Mouse (Mus musculus) midbrain, embryonic 14.5 days (tissue): ENCODE data around the gene Gm3411. TPM values are rescaled to one million over a fixed set of nuclear protein-coding genes. Genes with fewer than 3 reads are reported as not detected.
"Not testable (repeated sequence)": the region's sequence is repeated elsewhere in the genome, so short reads cannot be mapped to it uniquely, and the experiment has no call there.

ENCODE experiments used
- ATAC-seq: fragments of 200-750 bp; cut with Nextera tagmentation; 2 replicates; pipeline ENCODE4 v1.8.0; 2017; ENCODE audit warnings: moderate number of reproducible peaks, moderate library complexity; ENCODE audit not compliant: low FRiP score, low TSS enrichment
- DNase-seq: peaks from one replicate; pipeline ENCODE4 v3.0.0-alpha.2; 2015
- H3K27ac ChIP-seq: fragments of 300-500 bp; sonication (generic); replicated peaks from 2 replicates; pipeline ENCODE4 v1.5.1; 2014; ENCODE audit warnings: mild to moderate bottlenecking, low read depth, low read length, moderate library complexity
- H3K27me3 ChIP-seq: fragments of 300-500 bp; sonication (generic); 2 replicates; pipeline ENCODE4 v1.6.1; 2014; ENCODE audit warnings: low read length, control low read depth, mixed read lengths; ENCODE audit not compliant: control insufficient read depth, insufficient read depth
- H3K36me3 ChIP-seq: fragments of 300-500 bp; sonication (generic); 2 replicates; pipeline ENCODE4 v1.6.1; 2014; ENCODE audit warnings: low read length, control low read depth; ENCODE audit not compliant: control insufficient read depth, insufficient read depth
- H3K4me1 ChIP-seq: fragments of 300-500 bp; sonication (generic); 2 replicates; pipeline ENCODE4 v1.6.1; 2014; ENCODE audit warnings: mild to moderate bottlenecking, antibody characterized with exemption, low read length, control low read depth; ENCODE audit not compliant: control insufficient read depth, insufficient read depth
- H3K4me2 ChIP-seq: fragments of 300-500 bp; sonication (generic); 2 replicates; pipeline ENCODE4 v1.6.1; 2014; ENCODE audit warnings: mild to moderate bottlenecking, low read length, moderate library complexity
- H3K4me3 ChIP-seq: fragments of 300-500 bp; sonication (generic); replicated peaks from 2 replicates; pipeline ENCODE4 v1.5.1; 2014; ENCODE audit warnings: low read depth, low read length
- H3K9ac ChIP-seq: fragments of 300-500 bp; sonication (generic); replicated peaks from 2 replicates; pipeline ENCODE4 v1.6.1; 2014; ENCODE audit warnings: mild to moderate bottlenecking, low read length, moderate library complexity
- H3K9me3 ChIP-seq: fragments of 300-500 bp; sonication (generic); 2 replicates; pipeline ENCODE4 v1.6.1; 2016; ENCODE audit warnings: low read length, control low read depth, mixed read lengths; ENCODE audit not compliant: control insufficient read depth
- WGBS: fragments of 180-500 bp; shearing (Covaris S2); extraction: QIAGEN DNeasy Blood & Tissue Kit; methylation state at CpG from one replicate; pipeline ENCODE4 v1.1.7; 2014; 5-methylcytosine and 5-hydroxymethylcytosine counted together
- polyA plus RNA-seq: library from polyadenylated mRNA; unstranded; fragments of >200 nt; fragmentation: Nextera tagmentation; extraction: Ambion mirVana; gene quantifications from 2 replicates; pipeline ENCODE4 v1.2.1, GENCODE M21; 2014

Gm3411 gene
- polyA plus RNA-seq = 8.0 and 8.8 TPM in 2 replicates

DNA sequence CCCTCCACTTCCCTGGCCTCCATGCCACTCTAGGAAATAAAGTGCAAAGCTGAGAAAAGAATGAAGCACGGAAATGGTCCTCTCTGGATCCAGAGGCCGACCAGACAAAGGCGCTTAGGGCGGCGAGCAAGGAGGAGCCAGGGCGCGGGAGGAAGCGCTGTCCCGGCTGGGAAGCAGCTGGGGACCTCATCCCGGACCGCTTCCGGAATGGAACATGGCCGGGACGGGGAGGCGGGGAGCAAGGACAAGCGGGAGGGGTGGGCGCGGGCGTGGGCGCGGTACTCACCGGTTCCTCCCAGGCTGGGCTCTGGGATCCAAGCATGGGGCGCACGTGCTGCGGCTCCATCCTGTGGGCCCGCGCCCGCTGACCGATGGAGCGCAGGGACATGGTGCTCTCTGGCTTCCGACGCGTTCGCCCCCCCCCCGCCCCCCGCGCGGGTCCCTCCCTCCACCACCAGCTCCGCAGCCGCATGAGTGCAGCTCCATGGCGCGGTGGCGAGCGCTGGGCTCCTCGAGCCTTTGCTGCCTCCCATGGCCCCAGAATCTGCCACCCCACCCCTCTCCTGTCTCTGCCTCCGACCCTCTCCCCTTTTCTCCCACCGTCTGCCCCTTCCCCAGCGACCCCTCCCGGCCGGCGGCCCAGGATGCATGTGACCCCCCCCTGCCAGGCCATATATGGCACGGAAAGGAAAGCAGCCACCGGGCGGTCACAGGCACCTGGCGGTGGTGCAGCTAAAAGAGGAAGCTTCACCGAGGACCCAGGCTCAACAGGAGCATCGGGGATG lies at the start of gene Gm3411:
Gene Gm3411 (minus strand): TSS at position 320 of the 785 bp plus-strand sequence.
- not testable (repeated sequence) for H3K9me3 ChIP-seq, H3K27ac ChIP-seq, H3K27me3 ChIP-seq, H3K4me1 ChIP-seq, ATAC-seq, H3K36me3 ChIP-seq
- H3K9ac ChIP-seq = peak within 1 kb of the TSS; percentile 61
- 2% methylated on average over 46 of the region's 57 CpGs for WGBS
- H3K4me3 ChIP-seq = peak within 1 kb of the TSS; percentile 46
- H3K4me2 ChIP-seq = peak within 1 kb of the TSS; percentile 55
- peak; percentile 61 for DNase-seq

GRCm38 (mm10) chr14:6304743-6305142 lies 17.7 kb upstream of the Gm3411 start, which contains the start of gene Gm21103:
Gene Gm21103 (minus strand): TSS chr14:6304843.
- not testable (repeated sequence) for H3K4me1 ChIP-seq, H3K4me3 ChIP-seq, H3K9ac ChIP-seq, H3K27me3 ChIP-seq, H3K36me3 ChIP-seq, H3K4me2 ChIP-seq, H3K27ac ChIP-seq, ATAC-seq, DNase-seq, H3K9me3 ChIP-seq
- WGBS = 85% methylated on average over 2 of the region's 2 CpGs

GRCm38 (mm10) chr14:6219192-6219591 lies 67.9 kb downstream of the Gm3411 start, which contains the start of gene Gm21560:
Gene Gm21560 (minus strand): TSS chr14:6219292.
- not testable (repeated sequence) for H3K4me2 ChIP-seq, H3K4me3 ChIP-seq, H3K9ac ChIP-seq, H3K4me1 ChIP-seq, H3K27me3 ChIP-seq, H3K27ac ChIP-seq, H3K36me3 ChIP-seq, ATAC-seq, H3K9me3 ChIP-seq, DNase-seq
- WGBS = 68% methylated on average over 1 of the region's 2 CpGs

Other genes starting within 250 kb of the Gm3411 start
- not detected in 2 replicates for gene Gm6337, start 229.0 kb downstream of the Gm3411 start, polyA plus RNA-seq
- 7.0 and 7.1 TPM in 2 replicates for gene Gm8206, start 193.3 kb downstream of the Gm3411 start, polyA plus RNA-seq
- gene Gm3468, start 178.6 kb downstream of the Gm3411 start, polyA plus RNA-seq = 5.6 and 6.3 TPM in 2 replicates
- gene Gm3476, start 161.4 kb downstream of the Gm3411 start, polyA plus RNA-seq = not detected in 2 replicates
- not detected in 2 replicates for gene Gm21560, start 68.0 kb downstream of the Gm3411 start, polyA plus RNA-seq
- gene Gm21103, start 17.6 kb upstream of the Gm3411 start, polyA plus RNA-seq = not detected in 2 replicates
- gene Gm3618, start 56.4 kb upstream of the Gm3411 start, polyA plus RNA-seq = not detected in 2 replicates
- gene Gm16440, start 103.1 kb upstream of the Gm3411 start, polyA plus RNA-seq = not detected in 2 replicates
- gene Gm3591, start 125.2 kb upstream of the Gm3411 start, polyA plus RNA-seq = 7.2 and 10.7 TPM in 2 replicates
- not detected in 2 replicates for gene Gm3594, start 157.4 kb upstream of the Gm3411 start, polyA plus RNA-seq